Mouse (Mus musculus) embryonic facial prominence, embryonic 15.5 days (tissue): ENCODE data around the gene Eif4h. TPM values are rescaled to one million over a fixed set of nuclear protein-coding genes. Genes with fewer than 3 reads are reported as not detected.
"Not testable (repeated sequence)": the region's sequence is repeated elsewhere in the genome, so short reads cannot be mapped to it uniquely, and the experiment has no call there.

ENCODE experiments used
- ATAC-seq: fragments of 200-750 bp; cut with Nextera tagmentation; 2 replicates; pipeline ENCODE4 v1.8.0; 2017; ENCODE audit warnings: low read depth, moderate TSS enrichment; ENCODE audit not compliant: insufficient number of reproducible peaks, low FRiP score, low TSS enrichment
- H3K27ac ChIP-seq: fragments of 300-500 bp; sonication (generic); replicated peaks from 2 replicates; pipeline ENCODE4 v1.5.1; 2015; ENCODE audit warnings: mild to moderate bottlenecking, inconsistent platforms
- H3K27me3 ChIP-seq: fragments of 300-500 bp; sonication (generic); 2 replicates; pipeline ENCODE4 v1.6.1; 2015; ENCODE audit warnings: inconsistent platforms
- H3K36me3 ChIP-seq: fragments of 300-500 bp; sonication (generic); 2 replicates; pipeline ENCODE4 v1.6.1; 2015; ENCODE audit warnings: mild to moderate bottlenecking, inconsistent platforms
- H3K4me1 ChIP-seq: fragments of 300-500 bp; sonication (generic); 2 replicates; pipeline ENCODE4 v1.6.1; 2015; ENCODE audit warnings: inconsistent platforms
- H3K4me2 ChIP-seq: fragments of 300-500 bp; sonication (generic); replicated peaks from 2 replicates; pipeline ENCODE4 v1.6.1; 2015; ENCODE audit warnings: mild to moderate bottlenecking, inconsistent platforms
- H3K4me3 ChIP-seq: fragments of 300-500 bp; sonication (generic); replicated peaks from 2 replicates; pipeline ENCODE4 v1.5.1; 2015; ENCODE audit warnings: mild to moderate bottlenecking, inconsistent platforms
- H3K9ac ChIP-seq: fragments of 300-500 bp; sonication (generic); 2 replicates; pipeline ENCODE4 v1.6.1; 2015; ENCODE audit warnings: inconsistent platforms
- H3K9me3 ChIP-seq: fragments of 300-500 bp; sonication (generic); replicated peaks from 2 replicates; pipeline ENCODE4 v1.6.1; 2016; ENCODE audit warnings: inconsistent platforms
- WGBS: fragments of 180-500 bp; shearing (Covaris S2); methylation state at CpG from one replicate; pipeline ENCODE4 v1.1.7; 2015; 5-methylcytosine and 5-hydroxymethylcytosine counted together
- polyA plus RNA-seq: library from polyadenylated mRNA; unstranded; fragments of >200 nt; fragmentation: Nextera tagmentation; extraction: Ambion mirVana; gene quantifications from 2 replicates; pipeline ENCODE4 v1.2.1, GENCODE M21; 2015

Eif4h gene
- polyA plus RNA-seq, 1 experiment from 2014 or later, result 421 TPM

DNA sequence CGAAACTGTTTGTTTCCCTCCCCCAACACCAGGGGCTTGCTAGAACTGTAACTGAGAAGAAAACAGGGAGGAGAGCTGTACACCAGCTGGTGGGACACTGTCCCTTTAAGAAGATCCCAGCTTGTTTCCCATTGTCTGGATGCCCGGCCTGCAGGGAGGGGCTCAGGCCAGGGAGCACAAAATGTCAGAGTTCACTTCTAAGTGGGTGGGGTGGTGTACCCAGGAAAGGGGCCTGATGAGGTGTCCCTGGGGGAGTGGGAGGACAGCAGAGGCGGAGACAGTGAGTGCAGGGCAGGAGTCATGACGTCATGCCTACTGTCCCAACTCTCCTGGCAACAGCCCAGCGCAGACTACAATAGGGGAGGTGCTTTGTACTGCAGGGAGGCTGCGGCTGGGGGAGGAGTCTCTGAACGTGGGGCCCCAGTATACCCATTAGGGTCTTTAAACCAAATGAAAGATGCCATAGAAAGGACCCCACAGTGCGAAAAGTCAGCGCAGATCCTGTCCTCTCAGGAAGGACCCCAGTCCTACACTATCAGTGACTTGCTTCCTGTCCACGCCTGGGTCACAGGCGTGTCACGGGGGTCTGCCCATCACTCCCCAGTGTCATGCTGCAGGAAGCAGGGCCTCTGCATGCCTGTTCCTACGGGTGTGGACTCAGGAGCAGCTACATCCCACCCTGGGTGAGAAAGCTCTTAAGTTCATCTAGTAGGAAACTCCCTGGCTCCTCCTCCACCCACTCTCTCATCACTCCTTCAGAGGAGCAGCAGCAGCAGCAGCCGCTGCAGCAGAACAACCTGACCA lies 36.9 kb upstream of the Eif4h start:
- H3K9ac ChIP-seq, result peak overlapping the region; percentile 23
- WGBS, result 5% methylated on average over 14 of the region's 14 CpGs
- H3K4me3 ChIP-seq, result peak overlapping the region; percentile 41
- peak; percentile 85 for ATAC-seq
- H3K36me3 ChIP-seq, result 0 out of 2 replicates have a peak, but pooled peaks cover 9% of the 10 kb centered on the region
- H3K9me3 ChIP-seq, result no peaks in the 10 kb centered on the region
- no peaks in the 10 kb centered on the region for H3K27me3 ChIP-seq
- H3K27ac ChIP-seq, result peak overlapping the region; percentile 81
- peaks cover 43% of the 10 kb centered on the region for H3K4me1 ChIP-seq
- peak overlapping the region; percentile 67 for H3K4me2 ChIP-seq

DNA sequence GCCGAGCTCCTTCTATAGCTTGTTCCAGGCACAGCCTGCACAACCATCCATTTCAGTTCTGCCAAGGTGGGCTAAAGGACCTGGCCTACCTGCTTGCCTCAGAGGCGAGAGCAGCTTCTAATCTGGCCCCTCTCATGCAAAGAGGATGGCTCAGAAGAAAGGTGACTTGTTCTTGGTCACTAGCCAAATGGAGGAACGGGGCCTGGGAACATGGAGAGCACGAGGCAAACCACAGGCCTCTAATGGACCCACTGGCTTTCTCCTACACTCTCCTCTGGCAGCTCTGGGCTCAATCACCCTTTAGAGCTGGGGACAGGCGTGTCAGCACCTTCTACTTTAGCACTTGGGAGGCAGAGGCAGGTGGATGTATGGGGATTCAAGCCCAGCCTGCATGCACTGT lies 35.7 kb upstream of the Eif4h start:
- WGBS, result 75% methylated on average over 5 of the region's 5 CpGs
- no peak overlapping the region for H3K27ac ChIP-seq
- peaks cover 43% of the 10 kb centered on the region for H3K4me1 ChIP-seq

GRCm38 (mm10) chr5:134672611-134673010 lies 33.3 kb upstream of the Eif4h start:
- no peak overlapping the region for H3K27ac ChIP-seq
- H3K9me3 ChIP-seq, result no peaks in the 10 kb centered on the region
- no peak overlapping the region for H3K9ac ChIP-seq
- peaks cover 32% of the 10 kb centered on the region for H3K36me3 ChIP-seq
- no peak overlapping the region for H3K4me3 ChIP-seq
- H3K4me2 ChIP-seq, result no peak overlapping the region
- 92% methylated on average over 6 of the region's 6 CpGs for WGBS
- H3K4me1 ChIP-seq, result peaks cover 27% of the 10 kb centered on the region
- no peaks in the 10 kb centered on the region for H3K27me3 ChIP-seq
- ATAC-seq, result no peak

More for the DNA sequence above, 35.7 kb upstream of the Eif4h start:
- Histone ChIP-seq H3K4me2 (no peak overlapping the region), H3K36me3 (peaks cover 16% of the 10 kb centered on the region; the same call in 1 of the 2 replicates), H3K9me3 (no peaks in the 10 kb centered on the region), H3K9ac (no peak overlapping the region), H3K27me3 (no peaks in the 10 kb centered on the region), H3K4me3 (no peak overlapping the region)
- no peak for ATAC-seq

GRCm38 (mm10) chr5:134672198-134672516 lies 32.9 kb upstream of the Eif4h start:
- Histone ChIP-seq H3K27me3 (no peaks in the 10 kb centered on the region), H3K9me3 (no peaks in the 10 kb centered on the region), H3K36me3 (peaks cover 36% of the 10 kb centered on the region), H3K4me3 (no peak overlapping the region), H3K27ac (no peak overlapping the region), H3K4me1 (peaks cover 23% of the 10 kb centered on the region), H3K9ac (no peak overlapping the region), H3K4me2 (no peak overlapping the region)
- WGBS, result 81% methylated on average over 1 of the region's 1 CpGs
- no peak for ATAC-seq

DNA sequence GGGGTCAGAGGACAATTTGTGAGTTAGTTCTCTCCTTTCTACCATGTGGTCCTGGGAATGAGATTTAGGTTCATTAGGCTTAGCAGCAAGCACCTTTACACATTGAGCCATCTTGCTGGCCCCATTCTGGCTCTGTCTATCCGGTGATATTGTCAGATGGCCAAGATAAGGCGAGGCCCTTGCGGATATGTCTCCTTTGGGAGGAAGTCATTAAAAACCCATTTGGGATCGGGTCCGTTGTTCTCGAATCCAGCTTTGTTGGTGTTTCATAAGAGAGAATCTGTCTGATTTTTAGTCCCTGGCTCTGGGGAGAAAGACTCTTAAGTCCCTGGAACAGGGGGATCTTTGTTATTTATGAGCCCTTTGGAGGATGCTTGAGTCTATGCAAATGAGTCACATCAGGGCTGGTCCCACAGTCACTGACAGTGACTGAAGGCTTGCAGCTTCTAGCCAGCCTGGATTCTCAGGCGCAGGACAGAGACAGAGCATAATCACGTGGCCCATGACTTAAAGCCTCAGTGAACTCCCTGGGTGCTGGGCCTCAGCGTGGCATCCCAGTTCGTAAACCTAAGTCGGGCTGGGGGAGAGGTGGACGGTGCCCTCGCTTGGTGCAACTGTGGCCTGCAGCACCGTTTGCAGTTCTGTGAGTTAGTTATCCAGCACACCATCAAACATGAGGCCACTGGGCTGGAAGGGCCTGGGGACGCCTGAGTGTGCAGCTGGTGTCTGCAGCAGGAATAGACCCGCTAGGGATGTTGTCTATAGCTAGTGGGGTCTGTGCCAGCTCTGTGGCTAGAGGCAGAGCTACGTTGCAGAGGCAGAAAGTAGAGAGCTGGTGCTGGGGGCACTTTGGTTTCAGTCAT lies 32.3 kb upstream of the Eif4h start:
- peaks cover 17% of the 10 kb centered on the region for H3K4me1 ChIP-seq
- peaks cover 39% of the 10 kb centered on the region for H3K36me3 ChIP-seq
- no peak for ATAC-seq
- H3K4me2 ChIP-seq, result no peak overlapping the region
- H3K27me3 ChIP-seq, result no peaks in the 10 kb centered on the region
- WGBS, result 73% methylated on average over 17 of the region's 17 CpGs
- H3K9ac ChIP-seq, result no peak overlapping the region
- no peaks in the 10 kb centered on the region for H3K9me3 ChIP-seq
- H3K27ac ChIP-seq, result no peak overlapping the region
- H3K4me3 ChIP-seq, result no peak overlapping the region

GRCm38 (mm10) chr5:134669001-134669708 lies 29.9 kb upstream of the Eif4h start:
- no peak overlapping the region for H3K4me3 ChIP-seq
- peaks cover 59% of the 10 kb centered on the region for H3K36me3 ChIP-seq
- no peaks in the 10 kb centered on the region for H3K4me1 ChIP-seq
- no peaks in the 10 kb centered on the region for H3K9me3 ChIP-seq
- H3K27me3 ChIP-seq, result no peaks in the 10 kb centered on the region
- ATAC-seq, result no peak
- H3K27ac ChIP-seq, result no peak overlapping the region
- H3K9ac ChIP-seq, result no peak overlapping the region
- WGBS, result 79% methylated on average over 20 of the region's 20 CpGs
- no peak overlapping the region for H3K4me2 ChIP-seq

DNA sequence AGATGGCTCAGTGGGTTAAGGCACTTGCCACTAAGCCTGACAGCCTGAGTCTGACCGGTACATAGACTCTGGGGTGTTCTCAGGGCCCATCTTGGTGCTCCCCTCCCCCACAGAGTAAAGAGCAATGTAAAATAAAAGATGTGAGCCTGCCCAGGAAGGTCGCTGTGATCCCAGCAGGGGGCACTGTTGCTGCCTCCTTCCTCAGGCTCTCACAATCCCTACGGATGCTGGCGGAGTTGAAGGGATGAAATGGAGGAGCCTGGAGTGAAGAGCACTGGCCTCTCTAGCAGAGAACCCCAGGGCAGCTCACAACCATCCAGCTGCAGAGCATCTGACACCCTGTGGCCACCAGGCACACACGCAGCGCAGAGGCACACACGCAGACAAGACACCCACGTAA lies 29.2 kb upstream of the Eif4h start:
- no peak for ATAC-seq
- peaks cover 63% of the 10 kb centered on the region for H3K36me3 ChIP-seq

DNA sequence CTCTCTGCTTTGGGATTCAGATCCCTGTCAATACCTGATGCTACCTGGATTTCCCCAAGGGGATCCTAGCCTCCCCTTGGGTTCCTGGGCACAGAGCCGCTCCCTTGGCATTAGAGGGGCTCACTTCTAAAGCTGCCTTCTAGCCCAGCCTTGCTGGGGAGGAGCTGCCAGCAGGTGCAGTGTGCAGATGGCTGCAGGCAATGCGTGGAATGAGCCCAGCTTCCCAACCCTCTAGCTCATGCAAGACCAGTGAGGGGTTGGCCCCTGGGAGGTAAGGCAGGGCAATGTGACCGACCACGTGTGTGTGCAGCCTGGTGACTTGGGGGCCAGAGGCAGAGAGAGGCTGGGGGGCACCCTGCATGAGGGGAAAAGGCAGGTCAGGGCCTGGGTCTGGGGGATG lies 17.4 kb upstream of the Eif4h start:
- Histone ChIP-seq H3K27me3 (no peaks in the 10 kb centered on the region), H3K9ac (no peak overlapping the region), H3K27ac (no peak overlapping the region), H3K4me1 (no peaks in the 10 kb centered on the region), H3K36me3 (peaks cover 33% of the 10 kb centered on the region; the same call in 1 of the 2 replicates), H3K4me3 (no peak overlapping the region), H3K4me2 (no peak overlapping the region), H3K9me3 (no peaks in the 10 kb centered on the region)
- no peak for ATAC-seq
- WGBS, result 74% methylated on average over 4 of the region's 4 CpGs

More for the DNA sequence above, 29.2 kb upstream of the Eif4h start:
- Histone ChIP-seq H3K27ac (no peak overlapping the region), H3K4me1 (no peaks in the 10 kb centered on the region), H3K9me3 (no peaks in the 10 kb centered on the region), H3K4me2 (no peak overlapping the region), H3K4me3 (no peak overlapping the region), H3K9ac (no peak overlapping the region), H3K27me3 (no peaks in the 10 kb centered on the region)
- WGBS, result 31% methylated on average over 8 of the region's 8 CpGs

GRCm38 (mm10) chr5:134652015-134652414 lies 12.7 kb upstream of the Eif4h start:
- Histone ChIP-seq H3K9me3 (no peaks in the 10 kb centered on the region), H3K27ac (no peak overlapping the region), H3K36me3 (peaks cover 4% of the 10 kb centered on the region; the same call in 1 of the 2 replicates), H3K4me2 (no peak overlapping the region), H3K4me3 (no peak overlapping the region), H3K4me1 (no peaks in the 10 kb centered on the region), H3K9ac (no peak overlapping the region), H3K27me3 (no peaks in the 10 kb centered on the region)
- ATAC-seq, result no peak
- WGBS, result 55% methylated on average over 7 of the region's 7 CpGs

DNA sequence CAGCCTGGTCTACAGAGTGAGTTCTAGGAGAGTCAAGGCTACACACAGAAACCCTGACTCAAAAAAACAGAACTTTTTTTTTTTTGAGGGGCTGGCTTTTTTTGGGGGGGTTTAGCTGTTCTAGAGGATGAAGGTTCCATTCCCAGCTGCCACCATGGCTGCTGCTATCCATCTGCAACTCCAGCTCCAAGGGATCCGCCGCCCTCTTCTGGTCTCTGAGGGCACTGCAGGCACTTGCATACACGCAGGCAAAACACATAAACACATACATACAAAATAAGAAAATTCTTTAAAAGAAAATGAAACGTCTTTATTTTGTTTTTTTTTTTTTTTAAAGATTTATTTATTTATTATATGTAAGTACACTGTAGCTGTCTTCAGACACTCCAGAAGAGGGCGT lies 11.6 kb upstream of the Eif4h start:
- Histone ChIP-seq H3K4me2 (no peak overlapping the region), H3K27ac (no peak overlapping the region), H3K9ac (no peak overlapping the region), H3K27me3 (no peaks in the 10 kb centered on the region), H3K4me1 (no peaks in the 10 kb centered on the region), H3K9me3 (no peaks in the 10 kb centered on the region), H3K4me3 (no peak overlapping the region), H3K36me3 (no peaks in the 10 kb centered on the region)
- ATAC-seq, result no peak
- WGBS, result 41% methylated on average over 4 of the region's 5 CpGs

- not testable (repeated sequence) for H3K9me3 ChIP-seq, H3K4me3 ChIP-seq, H3K4me1 ChIP-seq, H3K27me3 ChIP-seq, H3K4me2 ChIP-seq, H3K27ac ChIP-seq, ATAC-seq, H3K9ac ChIP-seq, H3K36me3 ChIP-seq
- 60% methylated on average over 3 of the region's 4 CpGs for WGBS
Observed at GRCm38 (mm10) chr5:134648976-134649375, 9.7 kb upstream of the Eif4h start.
